Mouse (Mus musculus): ENCODE measurements around the gene Fam110a.

Gene Fam110a

DNA sequence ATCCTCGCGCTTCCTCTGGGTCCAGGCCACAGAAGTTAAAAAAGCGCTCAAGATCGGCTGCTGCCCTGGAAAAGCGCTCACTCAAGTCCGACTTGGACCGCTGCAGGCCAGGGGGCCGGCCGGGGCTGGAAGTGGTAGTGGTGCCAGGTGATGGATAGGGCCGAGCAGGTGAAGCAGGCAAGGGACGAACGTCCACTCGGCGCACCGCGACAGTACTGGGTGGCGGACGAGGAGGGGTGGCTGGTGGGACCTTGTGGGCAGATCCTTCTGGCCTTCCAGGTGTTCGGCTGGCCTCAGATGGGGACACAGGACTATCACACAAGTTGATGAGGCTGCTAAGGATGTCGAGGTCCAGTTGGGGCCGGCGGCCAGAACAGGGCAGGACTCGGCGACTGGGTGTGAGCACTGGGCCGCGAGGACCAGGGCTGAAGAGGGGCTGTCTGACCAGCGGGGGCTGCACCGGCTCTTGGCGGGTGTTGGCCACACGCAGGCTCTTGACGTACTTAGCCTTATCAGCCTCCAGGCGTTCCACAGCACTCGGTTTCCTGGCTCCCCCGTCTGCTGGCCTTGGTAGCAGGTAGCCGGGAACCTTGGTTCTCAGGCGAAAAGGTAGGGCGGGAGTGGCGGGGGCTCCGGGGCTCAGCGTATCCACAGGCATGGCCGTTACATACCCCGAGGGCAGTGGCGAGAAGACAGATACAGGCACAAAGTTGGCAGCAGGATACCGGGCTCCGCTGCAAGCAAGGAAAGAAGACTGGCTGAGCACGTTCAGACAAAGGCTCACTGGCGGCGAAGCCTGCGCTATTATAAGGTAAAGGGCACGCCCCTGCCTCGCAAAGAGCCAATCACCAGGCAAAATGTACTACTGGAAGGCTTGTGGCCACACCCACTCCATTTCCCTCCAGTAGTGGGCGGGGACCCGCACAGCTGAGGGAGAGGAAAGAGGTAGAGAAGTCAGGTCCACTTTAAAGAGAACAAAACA is 9.5 kb downstream of the Fam110a start:
- DNase-seq (ENCODE audit: low spot score), result no peak

DNA sequence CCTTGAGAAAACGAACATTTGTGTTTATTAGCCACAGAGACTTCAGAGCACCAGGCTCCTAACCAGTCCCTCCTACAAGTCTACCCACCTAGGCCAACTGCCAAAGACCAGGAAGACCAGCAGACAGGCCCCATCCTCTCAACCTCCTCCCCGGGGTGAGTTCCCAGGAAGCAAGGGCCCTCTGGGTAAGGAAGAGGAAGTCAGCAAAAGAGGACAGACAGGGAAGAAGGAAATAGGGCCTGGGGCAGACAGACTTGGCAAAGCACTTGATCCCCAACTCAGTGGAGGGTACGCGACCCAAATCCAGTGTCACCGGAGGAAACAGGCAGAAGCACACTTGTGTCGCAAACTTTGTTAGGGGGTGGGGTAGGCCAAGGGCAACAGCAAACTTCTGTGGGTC is 10.6 kb downstream of the Fam110a start:
- DNase-seq (ENCODE audit: low spot score), result no peak

DNA sequence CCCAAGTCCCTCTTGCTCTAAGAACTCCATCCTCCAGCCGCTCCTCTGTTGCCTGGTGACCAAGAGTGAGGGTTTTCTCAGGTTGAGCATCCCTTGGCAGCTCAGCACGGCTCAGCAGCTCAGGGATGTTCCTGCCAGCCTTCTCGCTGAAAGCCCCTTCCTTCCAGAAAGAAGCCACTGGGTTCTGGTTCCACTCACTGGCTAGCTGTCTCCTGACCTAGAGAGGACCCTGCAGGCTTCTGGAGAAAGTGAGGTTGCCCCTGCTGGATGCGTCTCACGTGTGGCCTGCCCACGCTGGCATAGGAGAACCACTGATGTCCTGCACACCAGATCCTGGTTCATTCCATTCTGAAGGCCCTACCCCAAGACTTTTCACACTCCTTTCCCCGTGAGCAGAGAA is 11.0 kb downstream of the Fam110a start:
- no peak for DNase-seq (ENCODE audit: low spot score)

GRCm38 (mm10) chr2:151968451-151968850 is 11.6 kb downstream of the Fam110a start:
- DNase-seq (ENCODE audit: low spot score), result no peak

DNA sequence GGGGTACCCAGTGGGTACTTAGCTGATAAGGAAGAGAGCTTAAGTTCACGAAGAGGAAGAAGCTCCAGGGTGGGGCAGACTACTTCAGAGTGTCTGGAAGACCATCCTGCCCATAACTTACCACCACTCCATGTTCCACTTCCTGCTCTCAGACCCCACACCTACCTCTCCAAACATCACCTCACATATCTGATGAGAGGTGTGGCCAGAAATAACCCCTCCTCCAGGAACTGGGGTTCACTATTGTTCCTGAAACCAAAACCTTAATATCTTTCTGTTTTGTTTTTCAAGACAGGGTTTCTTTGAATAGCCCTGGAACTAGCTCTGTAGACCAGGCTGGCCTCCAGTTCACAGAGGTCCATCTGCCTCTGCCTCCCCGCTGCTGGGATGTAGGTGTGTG is 12.2 kb downstream of the Fam110a start:
- DNase-seq (ENCODE audit: low spot score), result no peak

DNA sequence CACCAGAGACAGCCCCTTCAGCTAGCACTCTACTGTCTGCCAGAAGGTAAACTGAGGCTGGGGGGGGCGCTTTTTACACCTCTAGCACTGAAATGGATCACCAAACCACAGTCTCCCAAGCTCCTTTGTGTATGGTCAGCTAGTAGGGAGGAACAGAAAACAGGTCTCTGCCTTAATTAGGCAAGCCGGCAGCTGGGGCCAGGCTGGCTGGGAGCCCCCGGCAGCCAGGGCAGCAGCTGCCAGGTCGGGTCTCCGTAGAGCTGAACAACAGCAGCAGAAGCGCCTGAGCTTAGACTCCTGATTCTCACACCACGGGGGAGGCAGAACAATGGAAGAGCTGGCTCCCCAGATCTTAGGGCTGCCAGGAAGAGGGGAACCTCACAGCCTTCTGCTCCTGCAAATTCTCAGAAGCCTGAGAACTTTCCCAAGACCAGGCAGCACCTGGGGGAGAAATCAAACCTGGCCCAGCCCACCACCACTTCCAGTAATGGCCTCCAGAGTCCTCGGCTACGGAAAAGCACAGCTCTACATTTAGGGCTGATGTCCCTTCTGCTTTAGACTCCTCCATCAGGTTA is 12.8 kb downstream of the Fam110a start:
- no peak for DNase-seq (ENCODE audit: low spot score)

- DNase-seq (ENCODE audit: low spot score), result no peak
These were observed 16.0 kb downstream of the Fam110a start for GRCm38 (mm10) chr2:151964052-151964451.

DNA sequence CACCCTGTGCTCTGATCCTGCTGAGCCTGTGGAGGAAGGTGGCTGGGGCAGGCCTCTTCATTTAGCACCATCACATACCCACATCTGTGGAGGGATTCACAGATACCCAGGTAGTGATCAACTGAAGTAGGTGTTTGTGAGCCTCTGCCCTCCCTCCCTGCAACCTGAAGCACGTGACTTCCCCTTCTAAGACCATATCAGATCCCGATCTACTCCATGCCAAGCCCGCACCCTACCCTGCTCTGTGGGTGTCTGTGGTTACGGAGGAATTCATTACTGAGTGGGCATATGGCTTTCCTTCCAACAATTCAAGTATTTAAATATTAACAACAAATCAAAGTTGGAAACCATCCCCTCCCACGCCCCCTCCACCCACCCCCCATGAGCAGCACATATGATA is 16.7 kb downstream of the Fam110a start:
- DNase-seq (ENCODE audit: low spot score), result no peak

DNA sequence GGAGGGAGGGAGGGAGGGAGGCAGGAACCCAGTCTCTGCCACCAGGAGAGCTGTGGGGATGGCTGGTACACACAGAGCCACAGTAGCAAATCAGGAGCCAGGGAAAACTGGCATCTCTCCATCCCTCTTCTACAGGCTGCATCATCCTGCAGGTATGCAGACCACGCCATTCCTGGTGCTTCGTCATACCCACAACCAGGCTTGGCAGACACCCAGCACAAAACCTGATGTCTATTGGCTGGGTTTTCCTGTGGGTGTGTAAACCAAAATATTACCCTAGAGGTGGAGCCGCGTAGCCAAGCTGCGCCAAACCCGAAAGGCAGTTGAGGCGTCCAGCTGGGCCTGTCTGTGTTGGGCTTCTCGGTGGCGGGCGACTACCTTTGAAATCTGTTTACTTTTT is 17.5 kb downstream of the Fam110a start:
- DNase-seq (ENCODE audit: low spot score), result peak; percentile 60

DNA sequence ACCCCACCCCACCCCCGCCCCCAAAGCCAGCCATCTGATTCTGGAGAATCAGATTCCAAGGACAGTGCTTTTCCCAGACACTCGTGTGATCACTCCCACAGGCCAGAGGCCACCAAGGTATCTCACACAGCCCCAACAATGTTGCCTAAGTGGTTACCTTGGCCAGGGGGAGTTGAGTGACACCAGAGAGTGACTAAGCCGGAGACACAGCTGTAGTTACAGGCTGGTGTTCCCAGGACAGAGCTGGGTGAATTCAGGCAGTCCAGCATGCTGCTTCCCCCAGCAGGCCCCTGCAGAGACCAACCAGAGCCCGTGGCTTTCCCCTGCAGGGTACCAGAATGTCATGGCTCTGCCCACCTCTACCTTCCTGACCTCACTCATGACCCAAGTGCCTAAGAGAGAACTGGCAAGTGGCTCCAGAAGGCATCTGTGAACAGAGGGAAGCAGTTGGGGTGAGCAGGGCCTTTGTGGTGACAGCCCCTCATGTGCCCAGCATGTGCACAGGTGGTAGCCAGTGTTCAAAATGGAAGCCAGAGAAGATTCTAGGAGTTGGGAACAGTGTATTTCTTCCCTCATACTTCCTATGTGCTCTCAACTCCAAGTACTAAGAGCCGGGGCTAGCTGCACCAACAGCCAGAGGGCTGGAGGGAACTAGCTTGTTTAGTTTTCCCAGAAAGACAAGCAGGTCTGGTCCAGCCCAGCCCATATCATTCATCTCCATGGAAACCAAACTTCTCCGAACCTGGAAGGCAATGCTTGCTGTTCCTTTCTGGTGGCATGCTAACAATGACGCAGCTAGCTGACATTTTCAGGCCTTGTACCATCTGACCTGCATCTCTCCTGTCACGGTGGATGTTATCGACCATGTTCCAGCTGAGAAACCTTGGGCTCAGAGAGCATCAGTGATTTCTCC is 18.5 kb downstream of the Fam110a start:
- DNase-seq (ENCODE audit: low spot score), result no peak

DNA sequence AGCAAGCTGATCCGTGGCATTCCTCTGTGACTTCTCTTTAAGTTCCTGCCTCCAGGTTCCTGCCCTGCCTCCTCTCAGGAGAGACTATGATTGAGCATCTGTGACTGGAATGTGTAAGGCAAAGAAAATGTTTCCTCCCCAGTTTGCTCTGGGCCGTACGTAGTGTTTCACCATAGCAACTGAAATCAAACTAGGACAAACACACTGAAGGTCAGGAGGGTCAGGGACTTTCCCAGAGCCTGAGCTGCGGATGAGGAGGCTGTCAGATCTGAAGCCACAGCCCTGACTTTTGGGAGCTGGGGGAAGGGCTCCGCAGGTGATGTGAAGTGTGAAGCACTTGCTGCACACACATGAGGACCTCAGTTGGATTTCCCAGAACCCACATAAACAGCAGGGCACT is 20.7 kb downstream of the Fam110a start:
- DNase-seq (ENCODE audit: low spot score), result no peak

- no peak for DNase-seq (ENCODE audit: low spot score)
These were observed 23.4 kb downstream of the Fam110a start for GRCm38 (mm10) chr2:151956500-151957137.

DNA sequence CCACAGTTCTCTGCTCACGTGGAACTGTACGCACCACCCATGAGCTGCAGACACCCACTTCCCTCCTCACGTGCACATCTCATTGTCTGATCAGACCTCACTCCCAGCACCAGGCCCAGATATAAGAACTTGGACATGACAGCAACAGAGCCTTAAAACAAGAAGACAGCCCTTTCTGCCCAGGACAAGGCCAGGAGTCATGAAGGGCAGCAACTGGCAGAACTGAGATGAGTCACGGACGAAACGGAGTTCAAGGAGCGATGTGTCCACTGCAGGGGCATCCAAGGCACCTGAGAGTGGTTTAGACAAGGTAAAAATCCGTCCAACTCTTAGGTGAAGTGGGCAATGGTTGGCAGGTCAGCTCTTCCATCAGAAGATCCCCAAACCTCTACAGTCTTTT is 26.4 kb downstream of the Fam110a start:
- no peak for DNase-seq (ENCODE audit: low spot score)

- no peak for DNase-seq (ENCODE audit: low spot score)
These were observed 30.8 kb downstream of the Fam110a start for GRCm38 (mm10) chr2:151949082-151949774.

DNA sequence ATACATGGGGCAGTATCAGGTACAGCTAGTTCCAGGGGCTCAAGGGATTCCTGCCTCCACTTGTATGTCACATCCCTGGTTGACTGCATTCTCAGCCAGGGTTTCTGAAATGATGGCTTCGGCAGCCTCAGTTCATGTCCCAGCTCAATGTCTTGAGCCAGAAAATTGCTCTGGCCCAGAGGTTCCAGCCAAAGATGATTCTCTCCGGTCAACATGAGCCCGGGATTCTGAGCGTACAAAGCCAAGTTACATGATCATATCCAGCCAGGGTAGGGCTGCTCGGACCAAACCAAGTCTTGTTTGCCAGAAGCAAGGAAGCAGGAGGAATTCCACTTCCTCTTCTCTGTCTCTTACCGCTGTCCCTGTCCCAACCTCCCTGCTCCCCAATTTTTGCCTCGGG is 31.7 kb downstream of the Fam110a start:
- DNase-seq (ENCODE audit: low spot score), result no peak

- no peak for DNase-seq (ENCODE audit: low spot score)
These were observed 32.4 kb downstream of the Fam110a start for GRCm38 (mm10) chr2:151947617-151948016.

- DNase-seq (ENCODE audit: low spot score), result no peak
These were observed 35.9 kb downstream of the Fam110a start for GRCm38 (mm10) chr2:151944106-151944505.

- no peak for DNase-seq (ENCODE audit: low spot score)
These were observed 38.8 kb downstream of the Fam110a start for GRCm38 (mm10) chr2:151941269-151941668.

- no peak for DNase-seq (ENCODE audit: low spot score)
These were observed 40.2 kb downstream of the Fam110a start for GRCm38 (mm10) chr2:151939651-151940420.

DNA sequence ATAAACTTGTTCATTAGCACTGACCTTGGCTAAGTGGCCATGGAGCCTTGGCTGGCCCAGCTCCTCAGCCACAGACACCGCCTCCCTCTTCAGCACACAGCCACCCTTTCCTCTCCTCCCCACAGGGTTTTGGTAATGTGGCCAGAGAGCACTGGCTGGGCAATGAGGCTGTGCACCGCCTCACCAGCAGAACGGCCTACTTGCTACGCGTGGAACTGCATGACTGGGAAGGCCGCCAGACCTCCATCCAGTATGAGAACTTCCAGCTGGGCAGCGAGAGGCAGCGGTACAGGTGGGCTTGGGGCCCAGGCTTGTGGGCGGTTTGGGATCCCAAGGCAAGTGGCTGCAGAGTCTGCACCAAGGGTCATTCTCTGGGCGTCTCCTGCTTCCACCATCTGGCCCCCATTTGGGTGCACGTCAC is 41.2 kb downstream of the Fam110a start:
- DNase-seq (ENCODE audit: low spot score), result no peak

DNA sequence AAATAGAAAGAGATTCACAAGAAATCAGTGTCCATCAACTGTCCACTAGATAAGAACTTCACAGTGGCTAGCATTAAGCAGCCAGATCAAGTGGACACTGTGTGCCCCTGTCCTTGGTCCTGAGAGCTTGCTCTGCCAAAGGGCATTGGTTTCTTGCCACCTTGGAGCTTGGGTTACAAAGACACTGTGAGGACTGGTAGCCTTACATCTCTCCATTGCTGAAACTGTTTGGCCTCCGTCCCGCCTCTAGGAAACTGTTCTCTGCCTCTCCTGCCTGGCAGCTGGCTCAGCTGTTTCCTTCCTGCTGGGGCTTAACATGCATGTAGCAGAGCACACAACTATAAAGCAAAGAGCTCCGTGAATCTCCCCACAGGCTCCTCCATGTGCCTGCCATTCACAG is 42.1 kb downstream of the Fam110a start:
- DNase-seq (ENCODE audit: low spot score), result no peak

Data from layer of hippocampus, adult 9-10 months (tissue).